Mouse (Mus musculus) cerebellum, adult 11 months (tissue): Measurements from ENCODE around the gene Ccr6.

Experiments used
- DNase-seq: peaks from one replicate; pipeline ENCODE4 v3.0.0; 2022

The Ccr6 gene

DNA sequence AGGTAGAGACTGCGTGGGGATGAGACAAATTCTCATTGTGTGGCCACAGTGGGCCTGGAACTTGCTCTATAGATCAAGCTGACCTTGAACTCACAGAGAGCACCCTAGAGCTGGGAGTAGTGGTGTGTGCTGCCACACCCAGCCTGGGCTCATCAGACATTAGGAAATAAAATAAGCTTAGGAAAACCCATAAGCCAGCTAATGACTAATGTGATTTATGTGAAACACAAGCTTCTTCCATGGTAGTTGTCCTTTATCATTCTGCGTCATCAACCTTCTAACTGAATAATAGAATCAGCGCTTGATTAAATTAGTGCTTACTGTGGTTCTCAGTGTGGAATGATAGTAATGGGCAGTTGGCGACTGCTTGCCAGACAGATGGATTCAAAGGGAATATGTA is 51.1 kb downstream of the Ccr6 start:
- DNase-seq = no peak

GRCm38 (mm10) chr17:8289993-8290679 is 54.3 kb downstream of the Ccr6 start:
- DNase-seq = no peak

DNA sequence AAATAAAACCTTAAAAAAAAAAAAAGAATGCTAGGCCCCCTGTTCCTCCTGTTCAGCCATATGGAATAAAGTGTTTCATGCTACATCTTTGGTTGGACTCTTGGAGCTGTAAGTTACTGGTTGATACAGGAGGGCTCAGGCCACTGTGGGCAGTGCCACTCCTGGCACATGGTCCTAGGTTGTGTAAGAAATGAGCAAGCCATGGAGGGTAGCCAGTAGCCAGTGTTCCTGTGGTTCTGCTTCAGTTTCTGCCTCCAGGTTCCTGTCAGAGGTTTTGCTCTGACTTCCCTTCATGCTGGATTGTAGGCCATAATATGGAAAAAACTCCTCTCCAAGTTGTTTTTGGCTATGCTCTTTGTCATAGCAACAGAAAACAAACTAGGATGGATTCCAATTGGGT is 54.9 kb downstream of the Ccr6 start:
- DNase-seq = no peak

DNA sequence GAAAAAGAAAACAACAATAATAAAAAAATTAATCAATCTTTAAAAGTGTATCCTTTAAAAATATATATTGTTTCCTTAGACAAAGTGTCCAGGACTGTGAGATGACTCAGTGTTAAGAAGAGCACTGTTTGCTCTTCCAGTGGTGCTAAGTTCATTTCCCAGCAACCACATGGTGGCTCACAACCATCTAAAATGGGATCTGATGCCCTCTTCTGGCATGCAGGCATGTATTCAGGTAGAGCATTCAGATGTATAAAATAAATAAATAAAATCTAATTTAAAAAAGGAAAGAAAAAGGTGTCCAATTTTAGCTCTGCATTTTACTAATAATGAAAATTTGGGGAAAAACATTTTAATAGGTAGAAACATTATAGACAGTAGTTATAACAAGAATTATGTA is 60.0 kb downstream of the Ccr6 start:
- no peak for DNase-seq

DNA sequence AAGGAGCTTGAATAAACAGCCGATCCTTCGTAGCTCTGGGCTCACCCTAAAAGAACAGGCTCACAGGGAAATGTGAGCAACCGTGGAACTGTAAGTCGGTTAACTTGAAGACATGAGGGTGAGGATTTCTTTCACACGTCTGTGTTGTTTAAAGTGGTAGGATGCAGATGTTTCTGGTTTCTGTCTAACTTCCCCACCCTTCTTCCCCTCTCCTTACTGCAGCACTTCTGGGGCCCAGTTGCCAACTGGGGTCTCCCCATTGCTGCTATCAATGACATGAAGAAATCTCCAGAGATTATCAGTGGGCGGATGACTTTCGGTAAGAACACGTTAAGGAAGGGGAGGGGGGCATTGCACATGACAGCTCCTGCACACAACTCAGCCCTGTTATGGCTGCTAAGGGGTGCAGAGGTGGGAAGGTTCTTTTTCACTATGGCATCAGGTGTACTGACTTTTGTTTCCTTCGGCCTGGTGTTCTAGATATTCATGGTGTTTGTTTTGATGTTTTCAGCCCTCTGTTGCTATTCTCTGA is 60.5 kb downstream of the Ccr6 start:
- DNase-seq = no peak

GRCm38 (mm10) chr17:8297746-8298145 is 61.9 kb downstream of the Ccr6 start:
- DNase-seq = no peak

DNA sequence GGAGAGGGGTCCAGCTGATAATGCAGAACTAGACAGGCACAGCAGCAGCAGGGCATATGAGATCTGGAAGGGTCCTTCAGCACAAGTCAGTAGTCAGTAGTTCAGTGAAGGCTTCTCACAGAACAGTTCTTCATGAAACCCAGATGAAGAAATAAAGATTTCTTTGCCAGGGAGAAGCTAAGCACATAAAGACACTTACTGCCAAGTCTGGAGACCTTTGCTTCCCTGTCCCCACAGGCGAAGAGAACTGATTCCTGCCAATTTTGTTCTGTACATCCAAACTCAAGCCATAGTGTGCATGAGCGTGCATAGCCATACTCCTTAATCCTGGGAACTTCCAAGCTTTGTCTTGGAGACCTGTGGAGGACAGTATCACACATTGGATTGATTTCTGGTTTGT is 62.4 kb downstream of the Ccr6 start:
- DNase-seq = no peak

- DNase-seq = no peak
Measured at GRCm38 (mm10) chr17:8299524-8299923, 63.7 kb downstream of the Ccr6 start.

- no peak for DNase-seq
Measured at GRCm38 (mm10) chr17:8301515-8301914, 65.7 kb downstream of the Ccr6 start.

- no peak for DNase-seq
Measured at GRCm38 (mm10) chr17:8302772-8303438, 67.1 kb downstream of the Ccr6 start.

DNA sequence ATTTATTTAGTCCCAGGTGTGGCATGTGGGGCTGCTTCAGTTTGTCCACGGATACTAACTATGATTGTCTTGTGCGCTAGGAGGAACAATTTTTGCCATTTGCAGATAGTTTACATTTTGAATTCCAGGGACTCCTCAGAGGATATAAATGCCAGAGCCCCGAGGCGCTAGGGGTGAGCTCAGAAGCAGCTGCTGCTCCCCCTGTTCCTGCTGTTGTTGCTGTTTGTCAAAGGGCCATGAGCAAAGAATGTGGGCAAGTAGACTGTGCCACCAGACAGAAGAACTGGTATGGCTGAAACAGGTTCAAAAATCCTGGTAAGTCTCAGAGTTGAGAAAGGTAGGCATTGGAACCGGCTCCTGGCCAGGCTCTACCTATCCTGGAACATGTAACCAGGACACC is 67.8 kb downstream of the Ccr6 start:
- DNase-seq = no peak

DNA sequence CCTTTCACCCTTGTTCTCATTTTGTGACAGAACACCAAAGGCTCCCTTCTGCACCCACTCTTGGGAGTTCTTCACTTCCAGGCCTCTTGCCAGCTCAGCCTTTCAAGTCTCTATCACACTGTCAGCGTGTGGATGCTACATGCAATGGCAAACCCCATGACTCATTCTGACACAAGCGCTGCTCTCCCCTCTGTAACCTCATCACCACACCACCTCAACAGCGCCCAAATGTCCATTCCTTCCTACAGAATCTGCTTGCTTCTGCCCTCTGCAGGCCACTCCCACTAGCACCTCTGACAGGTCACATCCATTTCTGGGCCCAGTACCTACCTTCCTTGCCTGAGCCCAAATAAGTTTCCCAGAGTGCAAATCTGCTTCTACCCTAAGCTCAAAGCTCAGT is 70.0 kb downstream of the Ccr6 start:
- no peak for DNase-seq
